Mouse (Mus musculus) hindbrain, embryonic 15.5 days (tissue): ENCODE measurements at regions not wholly inside any gene's neighbourhood (a gene's known extent, or its start where the extent isn't known, plus 50 kb on each side); places are given as distances from the start of the nearest gene placed in this dataset.

ENCODE experiments used
- ATAC-seq: fragments of 200-750 bp; cut with Nextera tagmentation; 2 replicates; pipeline ENCODE4 v1.8.0; 2017; ENCODE audit warnings: low read depth, moderate number of reproducible peaks, moderate TSS enrichment; ENCODE audit not compliant: low FRiP score
- H3K27ac ChIP-seq: fragments of 300-500 bp; sonication (generic); replicated peaks from 2 replicates; pipeline ENCODE4 v1.5.1; 2015; ENCODE audit warnings: mild to moderate bottlenecking, inconsistent platforms
- H3K27me3 ChIP-seq: fragments of 300-500 bp; sonication (generic); 2 replicates; pipeline ENCODE4 v1.6.1; 2015; ENCODE audit warnings: control low read depth, inconsistent platforms
- H3K36me3 ChIP-seq: fragments of 300-500 bp; sonication (generic); 2 replicates; pipeline ENCODE4 v1.6.1; 2015; ENCODE audit warnings: control low read depth, inconsistent platforms
- H3K4me1 ChIP-seq: fragments of 300-500 bp; sonication (generic); replicated peaks from 2 replicates; pipeline ENCODE4 v1.6.1; 2015; ENCODE audit warnings: control low read depth, inconsistent platforms
- H3K4me2 ChIP-seq: fragments of 300-500 bp; sonication (generic); 2 replicates; pipeline ENCODE4 v1.6.1; 2015; ENCODE audit warnings: moderate library complexity, mild to moderate bottlenecking, inconsistent platforms
- H3K4me3 ChIP-seq: fragments of 300-500 bp; sonication (generic); 2 replicates; pipeline ENCODE4 v1.5.1; 2015; ENCODE audit warnings: mild to moderate bottlenecking, inconsistent platforms
- H3K9ac ChIP-seq: fragments of 300-500 bp; sonication (generic); 2 replicates; pipeline ENCODE4 v1.6.1; 2015; ENCODE audit warnings: inconsistent platforms
- H3K9me3 ChIP-seq: fragments of 300-500 bp; sonication (generic); 2 replicates; pipeline ENCODE4 v1.6.1; 2016; ENCODE audit warnings: control low read depth, inconsistent platforms

DNA sequence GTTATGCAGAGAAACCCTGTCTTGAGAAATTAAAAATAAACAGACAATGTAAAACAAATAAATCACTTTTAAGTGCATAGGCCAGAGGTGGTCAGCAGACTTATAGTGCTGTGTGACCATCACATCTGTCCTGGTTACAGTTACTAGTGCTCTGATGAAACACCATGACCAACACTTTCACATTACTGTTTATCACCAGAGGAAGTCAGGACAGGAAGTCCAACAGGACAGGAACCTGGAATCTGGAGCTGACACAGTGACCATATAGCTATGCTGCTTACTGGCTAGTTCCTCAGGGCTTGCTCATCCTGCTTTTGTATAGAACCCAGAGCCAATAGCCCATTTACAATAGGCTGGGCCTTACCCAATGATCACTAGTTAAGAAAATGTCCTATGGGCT lies 51.0 kb upstream of the Klf13 start:
- ATAC-seq, result no peak
- no peak overlapping the region for H3K27ac ChIP-seq

More for the DNA sequence above, 51.0 kb upstream of the Klf13 start:
- H3K9ac ChIP-seq, result no peak overlapping the region
- H3K9me3 ChIP-seq, result no peaks in the 10 kb centered on the region
- H3K4me1 ChIP-seq, result peaks cover 14% of the 10 kb centered on the region
- no peaks in the 10 kb centered on the region for H3K27me3 ChIP-seq
- H3K4me3 ChIP-seq, result no peak overlapping the region
- no peak overlapping the region for H3K4me2 ChIP-seq
- no peaks in the 10 kb centered on the region for H3K36me3 ChIP-seq
